Mouse (Mus musculus) left cerebral cortex, postnatal 36 days (tissue): ENCODE data around the gene Lcor. TPM values are rescaled to one million over a fixed set of nuclear protein-coding genes. Genes with fewer than 3 reads are reported as not detected.

Experiments used
- DNase-seq, 2 experiments: peaks; one replicate each; pipeline ENCODE4 v3.0.0; 2021 to 2022; ENCODE audit warnings: low spot score in 2 of 2, mixed read lengths in 1 of 2
- intact Hi-C: fragments of 180-260 bp; cut with DNase I; formaldehyde crosslinking; loops from one replicate; pipeline ENCODE4 v1.15.1; 2025
- total RNA-seq, 2 experiments: library from RNA; stranded (reverse); gene quantifications; 2 replicates each; pipeline ENCODE4 v1.2.3; 2021

Gene Lcor
- total RNA-seq, 2 experiments from 2014 or later = 17.3 to 22.2 TPM

DNA sequence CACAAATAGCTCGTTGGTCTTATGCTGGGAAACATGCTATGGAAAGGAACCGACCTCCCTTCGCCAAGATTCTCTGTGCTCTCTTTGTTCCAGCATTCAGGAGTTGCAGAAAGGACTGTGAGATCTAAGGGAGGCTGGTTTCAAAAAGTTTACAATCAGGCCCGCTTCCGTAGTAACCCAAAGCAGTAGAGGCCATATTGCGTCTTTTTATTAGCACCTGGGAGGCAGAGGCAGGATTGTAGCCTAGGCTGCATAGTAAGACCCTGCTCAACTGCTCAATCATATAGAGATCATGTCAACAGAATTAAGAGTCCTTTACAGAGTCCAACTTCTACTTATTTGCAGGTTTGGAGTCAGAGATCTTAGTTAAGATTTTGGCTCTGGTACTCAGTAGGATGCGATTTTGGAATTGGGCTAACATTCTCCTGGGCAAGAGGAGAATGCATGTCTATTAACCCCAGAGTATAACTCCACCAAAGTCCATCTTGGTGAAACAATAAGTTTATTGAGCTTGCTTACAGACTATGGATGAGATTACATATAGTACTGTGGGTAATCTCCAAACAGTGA, 8.8 kb upstream of the Lcor start:
- intact Hi-C loops = no loop called here
- DNase-seq = no peak

DNA sequence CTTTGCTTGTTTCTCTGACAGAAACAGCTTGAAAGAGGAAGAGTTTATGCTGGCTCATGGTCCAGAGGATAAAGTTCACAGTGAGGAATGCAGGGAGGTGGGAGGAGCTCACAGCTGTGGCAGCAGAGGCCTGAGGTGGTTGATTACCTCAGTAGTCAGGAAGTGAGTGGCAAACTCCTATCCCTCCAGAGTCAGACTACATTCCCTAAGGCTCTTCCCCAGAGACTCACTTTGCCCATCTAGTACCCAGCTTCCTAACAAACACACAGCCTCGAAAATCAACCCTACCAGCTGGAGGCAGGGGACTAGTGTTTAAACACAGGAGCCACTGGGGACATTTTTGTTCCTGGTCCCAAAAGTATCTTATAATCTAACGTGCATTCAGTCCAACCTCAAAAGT, 7.5 kb upstream of the Lcor start:
- no peak for DNase-seq
- intact Hi-C loops = no loop called here

DNA sequence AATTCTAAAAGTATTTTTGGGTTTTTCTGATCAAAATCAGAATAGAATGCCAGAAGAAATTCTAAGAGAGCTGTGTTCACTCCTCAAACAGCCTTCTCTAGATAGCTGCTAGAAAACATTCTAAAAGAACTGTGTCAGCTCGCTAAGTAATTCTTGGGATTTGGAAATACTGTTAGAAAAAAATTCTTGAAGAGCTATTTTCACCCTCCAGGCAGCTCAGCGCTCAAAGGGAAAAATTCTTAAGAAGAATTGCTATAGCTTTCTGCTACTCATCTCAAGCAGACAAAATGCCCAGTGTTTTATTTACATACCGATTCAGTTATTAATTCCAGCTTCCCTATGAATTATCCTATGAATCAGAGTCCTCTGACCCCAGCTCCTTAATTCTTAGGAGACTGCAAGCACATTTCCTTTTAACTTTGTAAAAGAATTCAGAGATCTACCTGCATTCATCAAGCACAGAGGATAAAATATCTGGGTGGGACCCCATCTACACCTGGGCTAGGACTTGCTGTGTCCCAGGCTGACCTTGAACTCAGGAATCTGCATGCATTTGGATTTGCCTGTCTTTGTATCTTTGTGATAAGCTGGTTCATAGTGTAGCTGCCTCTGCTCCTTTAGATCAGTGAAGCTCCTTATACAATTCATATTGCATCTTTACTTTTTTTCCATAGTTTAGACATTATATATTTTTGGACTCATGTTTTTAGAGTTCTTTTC, 5.7 kb upstream of the Lcor start:
- no peak for DNase-seq
- intact Hi-C loops = no loop called here

DNA sequence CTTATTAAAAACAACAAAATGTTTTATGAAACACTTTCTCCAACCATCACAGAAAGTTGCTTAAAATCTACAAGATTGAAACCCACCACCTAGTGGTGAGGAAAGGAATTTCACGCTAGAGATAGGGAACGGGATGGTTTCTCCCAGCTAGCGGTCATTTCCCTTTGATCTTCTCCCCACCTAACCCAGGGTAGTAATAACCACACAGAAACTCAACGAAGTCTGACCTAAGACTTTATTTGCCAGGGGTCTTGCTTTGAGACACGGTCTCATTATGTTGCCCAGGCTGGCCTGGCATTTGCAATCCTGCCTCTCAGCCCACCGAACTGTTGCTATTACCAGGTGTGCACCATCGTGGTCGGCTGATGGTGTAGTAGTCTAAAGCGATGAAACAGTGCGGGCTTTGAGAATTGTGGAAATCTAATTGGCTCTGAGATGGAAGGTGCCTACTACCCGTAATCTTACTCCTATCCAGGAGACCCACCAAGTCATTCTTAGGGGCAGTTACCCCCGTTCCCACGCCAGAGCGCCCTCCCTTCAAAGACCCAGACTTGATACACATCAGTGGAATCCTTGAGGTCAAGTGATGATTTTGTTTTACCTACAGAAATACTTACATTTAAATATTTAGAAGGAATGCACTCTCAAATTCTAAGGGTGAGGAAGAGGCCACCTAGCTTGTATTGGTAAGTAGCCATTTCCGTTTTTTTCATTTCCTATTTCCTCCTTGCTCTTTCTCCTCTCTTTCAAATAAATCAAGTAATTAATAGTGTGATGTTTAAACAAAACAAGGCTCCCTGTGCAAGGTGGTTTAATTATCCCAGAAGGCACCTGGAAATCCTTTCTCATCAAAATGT, 1.2 kb upstream of the Lcor start:
- intact Hi-C loops = loop anchor here (5.0 kb wide), 2 partner anchors 164 to 219 kb away; partner anchors contain the start of gene Tm9sf3
- peak in 1 of 2 experiments; percentile 13 for DNase-seq

DNA sequence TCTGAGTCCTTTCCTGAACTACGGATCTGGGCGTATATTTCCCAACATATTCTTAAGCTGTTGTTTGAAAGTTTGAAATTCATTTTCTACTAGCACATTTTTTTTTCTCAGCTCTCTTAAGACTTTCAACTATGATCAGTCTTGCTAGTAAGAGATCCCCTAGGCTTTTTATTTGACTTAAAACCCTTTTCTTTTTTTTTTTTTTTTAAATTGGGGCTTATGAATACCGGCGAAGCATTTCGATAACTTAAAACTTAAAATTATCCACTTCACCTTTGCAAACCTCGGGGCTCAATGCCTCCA, 599 bp upstream of the Lcor start:
- intact Hi-C loops = loop anchor here (5.0 kb wide), 2 partner anchors 165 to 220 kb away; partner anchors contain the start of gene Tm9sf3
- no peak for DNase-seq

DNA sequence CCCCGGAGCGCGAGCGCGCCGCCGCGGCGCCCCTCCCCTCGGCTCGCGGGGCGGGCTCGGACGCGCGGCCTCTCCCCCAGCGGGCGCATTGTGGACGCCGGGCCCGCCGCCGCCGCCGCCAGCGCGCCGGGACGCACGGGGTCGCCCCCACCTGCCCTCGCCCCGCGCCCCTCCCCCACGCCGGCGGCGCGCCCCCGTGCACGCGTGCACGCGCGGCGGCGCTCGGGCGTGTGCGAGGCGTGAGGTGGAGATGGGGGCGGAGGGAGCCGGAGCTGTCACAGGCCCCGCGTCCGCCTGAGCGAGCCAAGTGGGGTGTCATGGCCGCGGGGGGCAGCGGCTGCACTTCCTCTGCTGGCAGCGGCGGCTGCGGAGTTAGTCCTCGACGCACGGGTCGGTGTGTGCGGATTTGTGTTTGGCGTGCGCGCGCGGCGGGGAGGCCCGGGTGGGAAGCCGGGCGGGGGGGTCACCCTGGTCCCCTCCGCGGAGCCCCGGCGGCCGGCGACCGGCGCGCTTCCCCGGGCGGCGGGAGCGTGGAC, 540 bp downstream of the Lcor start:
- DNase-seq = peak; percentile 60 to 73
- intact Hi-C loops = loop anchor here (5.0 kb wide), 2 partner anchors 166 to 221 kb away; partner anchors contain the start of gene Tm9sf3

DNA sequence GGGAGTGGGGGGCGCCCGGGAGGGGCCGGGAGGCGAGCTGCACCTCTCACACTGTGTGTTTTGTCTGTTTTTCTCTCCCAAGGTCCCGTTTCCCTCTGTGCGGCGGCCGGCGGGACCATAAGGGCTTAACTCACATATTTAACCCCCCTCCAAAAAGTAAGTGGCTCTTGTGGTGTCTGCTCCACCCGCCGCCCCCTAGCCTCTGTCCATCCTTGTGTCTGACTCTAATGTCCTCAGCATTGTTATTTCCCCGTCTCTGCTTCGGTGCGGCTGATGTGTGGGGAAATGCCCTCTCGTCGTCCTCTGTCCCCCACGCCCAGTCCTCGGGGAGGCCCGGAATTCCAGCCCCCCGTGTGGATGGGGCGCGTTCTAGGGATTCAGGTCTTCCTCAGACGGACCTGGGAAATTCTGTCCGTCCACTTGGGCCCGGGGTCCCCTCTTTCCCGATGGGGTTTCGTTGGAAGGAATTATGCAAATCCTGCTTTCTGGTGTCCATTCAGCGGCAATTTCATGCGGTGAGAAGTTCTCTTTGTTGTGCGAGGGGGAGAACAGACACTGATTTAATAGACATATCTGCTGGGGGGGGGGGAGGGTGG, 1.1 kb downstream of the Lcor start:
- intact Hi-C loops = loop anchor here (5.0 kb wide), 2 partner anchors 166 to 221 kb away; partner anchors contain the start of gene Tm9sf3
- DNase-seq = peak in 1 of 2 experiments; percentile 24

DNA sequence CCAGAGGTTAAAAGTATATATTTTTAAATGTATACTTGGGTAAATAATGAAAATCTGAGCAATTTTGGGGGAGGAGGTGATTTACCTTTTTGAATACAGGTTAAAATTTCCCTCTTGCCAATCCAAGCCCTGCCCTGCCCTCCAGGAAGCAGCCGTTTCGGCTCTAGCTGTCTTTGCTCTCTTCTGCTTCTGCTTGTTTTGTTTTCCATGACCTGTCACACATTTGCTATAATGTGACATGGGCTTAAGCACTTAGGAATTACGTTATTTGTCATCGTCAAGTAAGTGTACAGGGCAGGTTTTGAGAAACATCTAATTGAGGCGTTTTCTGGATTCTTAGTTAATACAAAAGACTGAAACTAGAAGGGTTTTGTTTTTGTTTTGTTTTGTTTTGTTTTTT, 1.9 kb downstream of the Lcor start:
- intact Hi-C loops = loop anchor here (5.0 kb wide), 2 partner anchors 167 to 222 kb away; partner anchors contain the start of gene Tm9sf3
- no peak for DNase-seq

DNA sequence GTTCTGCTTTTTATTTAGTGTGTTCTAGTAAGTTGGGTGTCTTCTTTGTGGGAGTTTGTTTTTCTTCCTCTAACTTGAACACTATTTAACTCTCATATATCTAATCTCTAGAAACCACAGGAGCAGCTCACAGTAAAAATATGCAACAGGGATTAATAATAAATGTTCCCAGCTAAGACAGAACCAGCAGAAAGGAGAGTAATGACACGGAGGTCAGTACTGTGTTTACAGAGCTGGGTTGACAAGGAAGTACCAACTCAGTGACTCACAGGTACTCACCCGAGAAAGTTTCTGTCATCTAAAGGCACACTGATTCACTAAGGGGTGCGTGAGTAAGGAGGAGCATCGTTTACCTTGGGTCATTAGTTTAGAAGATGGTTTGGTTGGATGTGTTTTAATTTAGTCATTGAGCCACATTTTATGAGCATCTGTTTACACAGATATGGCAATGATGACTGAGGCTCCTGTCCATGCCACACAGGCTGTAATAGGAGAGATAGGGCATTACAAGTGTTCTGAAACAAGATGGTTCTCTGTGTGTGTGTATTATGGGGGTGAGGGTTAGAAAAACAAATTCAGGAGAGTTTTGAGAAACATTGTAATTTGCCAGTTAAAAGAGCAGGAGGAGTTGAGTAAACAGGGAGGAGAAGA, 13.1 kb downstream of the Lcor start:
- intact Hi-C loops = no loop called here
- no peak for DNase-seq

DNA sequence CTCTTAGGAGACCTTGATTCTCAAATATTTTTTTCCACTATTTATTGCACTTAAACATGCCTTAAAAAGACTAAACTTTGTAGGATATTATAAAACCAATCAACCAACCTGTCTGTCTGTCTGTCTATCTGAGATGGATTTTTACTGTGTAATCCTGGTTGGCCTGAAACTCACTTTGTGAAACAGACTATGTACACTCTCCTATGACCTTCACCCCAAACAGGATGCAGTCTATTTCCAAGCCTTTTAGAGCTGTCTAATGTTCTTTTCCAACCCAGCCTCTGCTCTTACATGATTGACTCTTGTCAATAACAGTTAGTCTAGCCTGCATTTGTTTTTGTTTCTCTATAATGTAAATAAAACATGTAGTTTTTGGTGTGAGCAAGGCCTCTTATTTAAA, 13.6 kb downstream of the Lcor start:
- DNase-seq = no peak
- intact Hi-C loops = no loop called here

DNA sequence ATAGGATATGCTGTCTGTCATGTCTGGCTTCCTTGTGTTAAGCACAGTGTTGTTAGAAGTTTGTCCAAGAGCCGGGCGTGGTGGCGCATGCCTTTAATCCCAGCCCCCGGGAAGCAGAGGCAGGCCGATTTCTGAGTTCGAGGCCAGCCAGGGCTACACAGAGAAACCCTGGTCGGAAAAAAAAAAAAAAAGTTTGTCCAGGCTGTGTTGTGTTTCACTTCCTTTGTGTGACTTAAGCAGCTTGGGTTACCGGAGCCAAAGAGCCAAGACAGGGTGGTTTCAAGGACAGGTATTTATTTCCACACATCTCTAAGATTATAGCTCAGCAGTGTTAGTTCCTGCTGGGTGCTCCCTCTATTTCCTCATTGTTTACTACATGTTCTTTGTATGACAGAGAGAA, 25.4 kb downstream of the Lcor start:
- DNase-seq = no peak
- intact Hi-C loops = no loop called here

DNA sequence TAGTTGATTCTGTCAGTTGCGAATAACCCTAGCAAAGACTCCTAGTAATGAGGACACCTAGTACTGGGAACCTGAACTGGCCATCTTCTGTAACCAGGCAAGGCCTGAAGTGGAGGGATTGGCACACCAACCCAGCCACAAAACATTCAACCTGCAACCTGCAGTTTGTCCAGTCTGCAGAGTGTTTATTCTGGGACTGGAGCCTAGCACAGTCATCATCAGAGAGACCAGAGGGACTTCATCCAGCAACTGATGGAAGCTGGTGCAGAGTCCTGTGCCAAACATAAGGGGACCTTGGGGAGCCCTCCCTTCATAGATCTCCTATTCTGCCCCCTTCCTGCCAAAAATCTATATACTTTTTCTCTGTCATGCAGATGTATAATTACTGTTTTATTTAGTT, 32.4 kb downstream of the Lcor start:
- intact Hi-C loops = no loop called here
- DNase-seq = no peak

DNA sequence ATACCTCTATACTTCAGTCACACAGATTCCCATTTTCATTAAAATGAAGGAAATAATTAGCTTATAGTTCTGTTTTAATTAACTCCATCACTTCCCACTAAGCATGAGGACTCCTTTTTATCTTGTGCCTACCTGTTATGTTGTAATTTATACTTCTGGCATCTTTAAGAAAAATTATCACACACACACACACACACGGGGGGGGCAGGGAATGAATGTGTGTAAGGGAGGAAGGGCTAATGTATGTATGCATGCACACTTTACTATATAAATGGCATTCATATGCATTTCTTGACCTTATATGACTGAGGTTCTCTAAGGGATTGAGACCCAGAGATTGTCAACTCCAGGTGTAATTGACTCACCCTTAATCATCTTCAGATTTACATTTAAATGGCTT, 33.1 kb downstream of the Lcor start:
- intact Hi-C loops = no loop called here
- DNase-seq = no peak

DNA sequence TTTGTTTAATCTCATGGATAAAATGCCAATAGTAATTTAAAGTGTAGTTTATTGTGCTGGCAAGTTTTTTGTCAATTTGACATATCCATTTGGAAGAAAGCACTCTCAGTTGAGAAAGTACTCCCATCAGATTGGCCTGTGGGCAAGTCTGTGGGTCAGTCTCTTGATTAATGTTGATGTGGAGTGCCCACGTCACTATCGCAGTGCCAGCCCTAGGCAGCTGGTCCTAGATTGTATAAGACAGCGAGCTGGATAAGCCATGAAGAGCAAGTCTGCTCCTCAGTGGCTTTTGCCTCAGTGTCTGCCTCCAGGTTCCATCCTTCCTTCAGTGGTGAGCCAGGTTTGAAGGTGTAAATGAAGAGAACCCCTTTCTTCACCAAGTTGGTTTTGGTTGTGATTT, 34.6 kb downstream of the Lcor start:
- no peak for DNase-seq
- intact Hi-C loops = no loop called here

DNA sequence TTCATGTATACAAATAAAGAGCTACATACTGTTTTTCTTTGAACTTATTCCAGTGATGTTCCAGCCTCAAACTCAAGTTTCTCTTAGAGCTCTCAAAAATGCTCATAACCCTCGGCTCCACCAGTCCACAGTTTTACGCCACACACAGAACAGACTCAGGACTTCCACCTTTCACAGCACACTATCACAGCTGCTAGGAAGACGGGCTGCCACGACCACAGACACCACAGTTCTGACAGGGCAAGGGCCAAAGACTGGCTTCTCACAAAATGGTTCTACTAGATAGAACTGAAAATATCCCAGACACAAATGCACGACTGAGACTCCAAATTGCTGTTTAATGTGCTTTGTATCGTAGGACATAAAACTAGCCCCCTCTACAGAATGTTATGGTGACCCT, 36.7 kb downstream of the Lcor start:
- no peak for DNase-seq
- intact Hi-C loops = no loop called here

DNA sequence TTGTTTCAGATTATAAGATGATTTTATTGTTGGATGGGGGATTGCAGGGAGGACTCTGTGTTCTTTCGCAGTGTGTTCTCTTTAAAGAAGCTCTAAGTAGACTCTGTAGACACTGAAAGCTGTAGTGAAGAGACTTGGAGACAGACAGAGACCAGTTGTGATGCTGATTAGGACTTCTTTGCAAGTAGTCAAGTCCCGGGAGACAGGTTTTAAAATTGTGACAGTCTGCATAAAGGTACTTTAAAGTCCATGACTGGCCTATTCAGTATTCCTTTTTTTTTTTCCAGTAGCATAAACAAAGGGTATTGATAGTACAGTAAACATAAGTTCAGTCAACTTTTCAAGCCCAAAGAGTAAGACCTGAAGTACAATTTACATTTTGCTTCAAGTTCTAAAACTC, 39.8 kb downstream of the Lcor start:
- intact Hi-C loops = no loop called here
- DNase-seq = no peak

DNA sequence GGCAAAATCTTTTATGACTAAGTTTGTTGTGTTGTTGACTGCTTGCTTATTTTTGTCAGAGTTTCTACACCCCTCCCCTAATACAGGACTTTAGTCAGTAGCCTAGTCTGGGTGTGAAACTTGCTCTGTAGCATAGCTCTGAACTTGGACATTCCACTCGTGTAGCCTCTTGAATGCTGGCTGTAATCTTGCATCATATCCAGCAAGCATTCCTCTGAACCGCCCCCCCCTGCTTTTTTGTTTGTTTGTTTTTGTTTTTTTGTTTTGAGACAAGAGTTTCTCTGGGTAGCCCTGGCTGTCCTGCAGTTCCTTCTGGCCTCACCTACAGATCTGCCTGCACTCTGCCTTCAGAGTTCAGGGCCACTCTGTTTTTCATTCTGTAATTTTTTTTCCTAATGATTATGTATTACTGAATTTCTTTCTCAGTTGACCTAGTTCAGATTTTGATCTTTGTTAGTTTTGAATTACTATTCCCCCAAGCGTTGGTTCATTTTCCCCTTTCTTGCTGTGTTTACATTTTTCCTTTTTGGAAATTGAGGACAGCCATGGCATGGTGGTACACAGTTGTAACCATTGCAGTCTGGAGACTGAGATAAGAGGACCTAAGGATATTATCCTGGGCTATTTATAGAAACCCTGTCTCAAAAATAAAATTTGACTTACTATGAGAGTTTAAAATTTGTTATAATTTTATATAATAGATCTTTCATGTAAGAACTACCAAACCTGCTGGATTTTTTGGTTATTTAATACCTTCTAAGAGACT, 41.5 kb downstream of the Lcor start:
- intact Hi-C loops = no loop called here
- DNase-seq = no peak

DNA sequence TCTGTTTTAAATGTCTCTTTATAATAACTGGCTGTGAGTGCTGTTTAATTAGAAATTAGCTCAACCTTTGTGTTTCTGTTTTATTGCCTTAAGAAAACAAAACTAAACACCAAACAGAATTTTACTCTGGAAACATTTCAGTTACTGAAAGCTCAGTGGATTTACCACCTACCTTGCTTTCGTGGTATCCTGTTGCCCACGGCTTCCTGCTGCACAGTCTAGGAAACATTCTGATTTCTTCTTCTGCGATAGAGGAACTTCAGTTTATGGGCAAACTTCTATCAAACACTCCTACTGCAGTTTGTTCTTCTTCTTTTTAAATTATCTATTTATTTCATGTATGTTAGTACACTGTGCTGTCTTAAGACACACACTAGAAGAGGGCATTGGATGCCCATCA, 46.7 kb downstream of the Lcor start:
- no peak for DNase-seq
- intact Hi-C loops = no loop called here

DNA sequence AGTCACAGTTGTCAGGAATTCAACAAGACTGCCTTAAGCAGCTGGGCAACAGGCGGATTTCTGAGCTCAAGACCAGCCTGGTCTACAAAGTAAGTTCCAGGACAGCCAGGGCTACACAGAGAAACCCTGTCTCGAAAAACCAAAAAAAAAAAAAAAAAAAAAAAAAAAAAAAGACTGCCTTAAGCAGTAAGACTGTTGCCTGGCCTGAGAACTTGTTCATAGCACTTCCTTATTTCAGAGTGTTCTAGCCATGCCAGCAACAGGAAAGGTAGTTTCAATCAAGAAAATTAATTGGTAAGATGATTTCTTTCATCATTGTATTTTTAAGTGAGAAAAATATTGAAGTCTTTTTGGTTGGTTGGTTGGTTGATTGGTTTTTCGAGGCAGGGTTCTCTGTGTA, 51.6 kb downstream of the Lcor start:
- intact Hi-C loops = no loop called here
- DNase-seq = no peak
